ENCODE assay signal across 16 mouse cellular contexts in genomic region chr10:120005581-120005980, GRCm38 (mm10).
"Had no signal": no experiment of that assay in that cellular context is flagged by ENCODE, and none has a peak within 500 bp of the region (broad histone marks: within the 10 kb centered on the region; RNA-seq: fewer than 3 reads in every experiment).

No protein-coding gene starts in this region.

- H3K4me3 ChIP-seq: lung, embryonic 15.5 days; megakaryocyte, embryonic 14.5 days; midbrain, embryonic 13.5 days; midbrain, embryonic 15.5 days; neural tube, embryonic 12.5 days; stomach, embryonic 15.5 days had no signal

- H3K9ac ChIP-seq: lung, embryonic 15.5 days; midbrain, embryonic 13.5 days; midbrain, embryonic 15.5 days; neural tube, embryonic 12.5 days; stomach, embryonic 15.5 days had no signal

- H3K4me1 ChIP-seq: lung, embryonic 15.5 days; megakaryocyte, embryonic 14.5 days; midbrain, embryonic 13.5 days; midbrain, embryonic 15.5 days; neural tube, embryonic 12.5 days; stomach, embryonic 15.5 days had no signal

- H3K9me3 ChIP-seq: lung, embryonic 15.5 days; megakaryocyte, embryonic 14.5 days; midbrain, embryonic 13.5 days; midbrain, embryonic 15.5 days; neural tube, embryonic 12.5 days; stomach, embryonic 15.5 days had no signal

- H3K27me3 ChIP-seq: lung, embryonic 15.5 days; megakaryocyte, embryonic 14.5 days; midbrain, embryonic 13.5 days; midbrain, embryonic 15.5 days; neural tube, embryonic 12.5 days; stomach, embryonic 15.5 days had no signal

- DNase-seq: lung, adult 2 months; lung, postnatal 14 days; lung, postnatal 36 days; right cerebral cortex, postnatal 14 days; thymus, adult 2 months; thymus, postnatal 25 days had no signal

- H3K27ac ChIP-seq: lung, embryonic 15.5 days; macrophage; midbrain, embryonic 13.5 days; midbrain, embryonic 15.5 days; neural tube, embryonic 12.5 days; stomach, embryonic 15.5 days; stomach, postnatal 0 days had no signal

- H3K36me3 ChIP-seq: lung, embryonic 15.5 days; neural tube, embryonic 12.5 days; stomach, embryonic 15.5 days had no signal

- ATAC-seq: lung, postnatal 0 days; midbrain, embryonic 13.5 days; midbrain, embryonic 15.5 days had no signal

- H3K4me2 ChIP-seq: lung, embryonic 15.5 days; midbrain, embryonic 11.5 days; midbrain, embryonic 13.5 days; midbrain, embryonic 15.5 days; neural tube, embryonic 12.5 days; stomach, embryonic 15.5 days had no signal
